Mouse (Mus musculus) T-helper 17 cell (primary cell): ENCODE results near the gene Snip1.

Experiments used
- in situ Hi-C, 2 experiments: fragments of 300-600 bp; cut with MboI, MseI; formaldehyde crosslinking; loops; 1 replicate in 1 of 2; 2 replicates in 1 of 2; pipeline ENCODE4 v1.15.1; 2025; ENCODE audit warnings: high pct_unique_total_duplicates in 2 of 2

The Snip1 gene

GRCm38 (mm10) chr4:125096066-125096465 is 29.6 kb downstream of the Snip1 start:
- in situ Hi-C loops, result loop anchor here (5.0 kb wide), 1 partner anchor 154 kb away; no protein-coding TSS in a partner anchor

GRCm38 (mm10) chr4:125097412-125097811 is 30.9 kb downstream of the Snip1 start:
- in situ Hi-C loops, result loop anchor here (5.0 kb wide), 1 partner anchor 155 kb away; no protein-coding TSS in a partner anchor

GRCm38 (mm10) chr4:125099458-125099857 is 33.0 kb downstream of the Snip1 start:
- in situ Hi-C loops, result loop anchor here (5.0 kb wide), 1 partner anchor 157 kb away; no protein-coding TSS in a partner anchor

- in situ Hi-C loops, result no loop called here
Measured at GRCm38 (mm10) chr4:125101334-125101733, 34.9 kb downstream of the Snip1 start.

GRCm38 (mm10) chr4:125105354-125105753 is 38.9 kb downstream of the Snip1 start:
- in situ Hi-C loops, result no loop called here

GRCm38 (mm10) chr4:125114638-125115037 is 48.2 kb downstream of the Snip1 start:
- in situ Hi-C loops, result no loop called here

- in situ Hi-C loops, result no loop called here
Measured at GRCm38 (mm10) chr4:125115081-125115480, 48.6 kb downstream of the Snip1 start.

GRCm38 (mm10) chr4:125115710-125116089 is 49.2 kb downstream of the Snip1 start:
- in situ Hi-C loops, result no loop called here

GRCm38 (mm10) chr4:125116090-125116861 is 49.8 kb downstream of the Snip1 start:
- in situ Hi-C loops, result no loop called here

- in situ Hi-C loops, result no loop called here
Measured at GRCm38 (mm10) chr4:125116929-125117328, 50.5 kb downstream of the Snip1 start.

GRCm38 (mm10) chr4:125117902-125118320 is 51.4 kb downstream of the Snip1 start:
- in situ Hi-C loops, result no loop called here

- in situ Hi-C loops, result no loop called here
Measured at GRCm38 (mm10) chr4:125119070-125119469, 52.6 kb downstream of the Snip1 start.

GRCm38 (mm10) chr4:125119721-125120120 is 53.2 kb downstream of the Snip1 start:
- in situ Hi-C loops, result loop anchor here in 1 of 2 experiments (10.0 kb wide), 1 partner anchor 1905 kb away; the partner anchor contains the start of gene Sfpq

GRCm38 (mm10) chr4:125122431-125123278 is 56.2 kb downstream of the Snip1 start:
- in situ Hi-C loops, result loop anchor here in 1 of 2 experiments (10.0 kb wide), 1 partner anchor 1902 kb away; the partner anchor contains the start of gene Sfpq

GRCm38 (mm10) chr4:125123279-125123671 is 56.8 kb downstream of the Snip1 start:
- in situ Hi-C loops, result loop anchor here in 1 of 2 experiments (10.0 kb wide), 1 partner anchor 1902 kb away; the partner anchor contains the start of gene Sfpq
